Mouse (Mus musculus) heart, embryonic 15.5 days (tissue): ENCODE data around the gene Prkca. TPM values are rescaled to one million over a fixed set of nuclear protein-coding genes. Genes with fewer than 3 reads are reported as not detected.

Experiments
- microRNA-seq: library from miRNA; unstranded; fragments of <30 nt; microRNA quantifications from one replicate; pipeline ENCODE4, GENCODE M21; 2016
- polyA plus RNA-seq: library from polyadenylated mRNA; unstranded; fragments of >200 nt; fragmentation: Nextera tagmentation; extraction: Ambion mirVana; gene quantifications from 2 replicates; pipeline ENCODE4 v1.2.1, GENCODE M21; 2015

Prkca gene
- polyA plus RNA-seq, 1 experiment from 2014 or later: 13.7 TPM

Small RNA genes within 50 kb of the gene (microRNA-seq; reads per million reads assigned to microRNA genes)
- not detected for gene Mir7223

Other genes with a start within 250 kb of the Prkca start
- 0.48 and 3.9 TPM in 2 replicates for gene Apoh, start 574 bp downstream of the Prkca start, polyA plus RNA-seq
- 8.1 and 10.2 TPM in 2 replicates for gene Cep112, start 81.3 kb upstream of the Prkca start, polyA plus RNA-seq